Mouse (Mus musculus) spleen, adult 2 months (tissue): Measurements from ENCODE around the gene Gm15093. TPM values are rescaled to one million over a fixed set of nuclear protein-coding genes. Genes with fewer than 3 reads are reported as not detected.
"Not testable (repeated sequence)": the region's sequence is repeated elsewhere in the genome, so short reads cannot be mapped to it uniquely, and the experiment has no call there.

Source experiments
- DNase-seq, 2 experiments: peaks; one replicate each; pipeline versions ENCODE4 v3.0.0 to v3.0.0-alpha.2; 2012 to 2021; ENCODE audit warnings: low spot score in 2 of 2, low read depth in 1 of 2
- H3K27ac ChIP-seq: fragments of 200-500 bp; 2 replicates; pipeline ENCODE4 v1.5.1; 2012; ENCODE audit warnings: low read length, inconsistent platforms; ENCODE audit not compliant: insufficient read depth
- H3K27me3 ChIP-seq: fragments of 200-500 bp; 2 replicates; pipeline ENCODE4 v1.6.1; 2012; ENCODE audit warnings: mild to moderate bottlenecking, moderate library complexity, low read length, inconsistent platforms; ENCODE audit not compliant: control insufficient read depth, insufficient read depth
- H3K36me3 ChIP-seq: fragments of 200-500 bp; 2 replicates; pipeline ENCODE4 v1.6.1; 2012; ENCODE audit warnings: mild to moderate bottlenecking, low read length, inconsistent platforms; ENCODE audit not compliant: control insufficient read depth, insufficient read depth
- H3K4me1 ChIP-seq: fragments of 200-500 bp; 2 replicates; pipeline ENCODE4 v1.6.1; 2011; ENCODE audit warnings: inconsistent platforms; ENCODE audit not compliant: control insufficient read depth, insufficient read depth, insufficient read length
- H3K4me3 ChIP-seq: fragments of 200-500 bp; 2 replicates; pipeline ENCODE4 v1.5.1; 2011; ENCODE audit warnings: mild to moderate bottlenecking, inconsistent platforms; ENCODE audit not compliant: insufficient read depth, insufficient read length; ENCODE audit errors: extremely low read depth
- WGBS: fragments of 180-500 bp; shearing (Covaris S2); methylation state at CpG from one replicate; pipeline ENCODE4 v1.1.7; 2018; 5-methylcytosine and 5-hydroxymethylcytosine counted together
- polyA plus RNA-seq: library from polyadenylated mRNA; depleted of rRNA; stranded (reverse); fragments of >200 nt; gene quantifications from 2 replicates; pipeline ENCODE4 v1.2.3, GENCODE M21; 2012; rRNA removed

Gm15093 gene
- not detected in 2 replicates for polyA plus RNA-seq

- H3K36me3 ChIP-seq, H3K27ac ChIP-seq, H3K4me1 ChIP-seq, H3K4me3 ChIP-seq, H3K27me3 ChIP-seq, DNase-seq: not testable (repeated sequence)
- no CpG with 5 or more reads among the region's 1 CpGs for WGBS
Measured at GRCm38 (mm10) chrX:149272077-149272476, at the start of gene Gm15093. Gene Gm15093, plus strand, starts transcription at chrX:149272377.

Other genes starting within 250 kb of the Gm15093 start
- not detected in 2 replicates for gene Ott, start 198.1 kb upstream of the Gm15093 start, polyA plus RNA-seq
- not detected in 2 replicates for gene Gm15085, start 175.2 kb downstream of the Gm15093 start, polyA plus RNA-seq